Mouse (Mus musculus): ENCODE measurements at regions not wholly inside any gene's neighbourhood (a gene's known extent, or its start where the extent isn't known, plus 50 kb on each side); places are given as distances from the start of the nearest gene placed in this dataset.

DNA sequence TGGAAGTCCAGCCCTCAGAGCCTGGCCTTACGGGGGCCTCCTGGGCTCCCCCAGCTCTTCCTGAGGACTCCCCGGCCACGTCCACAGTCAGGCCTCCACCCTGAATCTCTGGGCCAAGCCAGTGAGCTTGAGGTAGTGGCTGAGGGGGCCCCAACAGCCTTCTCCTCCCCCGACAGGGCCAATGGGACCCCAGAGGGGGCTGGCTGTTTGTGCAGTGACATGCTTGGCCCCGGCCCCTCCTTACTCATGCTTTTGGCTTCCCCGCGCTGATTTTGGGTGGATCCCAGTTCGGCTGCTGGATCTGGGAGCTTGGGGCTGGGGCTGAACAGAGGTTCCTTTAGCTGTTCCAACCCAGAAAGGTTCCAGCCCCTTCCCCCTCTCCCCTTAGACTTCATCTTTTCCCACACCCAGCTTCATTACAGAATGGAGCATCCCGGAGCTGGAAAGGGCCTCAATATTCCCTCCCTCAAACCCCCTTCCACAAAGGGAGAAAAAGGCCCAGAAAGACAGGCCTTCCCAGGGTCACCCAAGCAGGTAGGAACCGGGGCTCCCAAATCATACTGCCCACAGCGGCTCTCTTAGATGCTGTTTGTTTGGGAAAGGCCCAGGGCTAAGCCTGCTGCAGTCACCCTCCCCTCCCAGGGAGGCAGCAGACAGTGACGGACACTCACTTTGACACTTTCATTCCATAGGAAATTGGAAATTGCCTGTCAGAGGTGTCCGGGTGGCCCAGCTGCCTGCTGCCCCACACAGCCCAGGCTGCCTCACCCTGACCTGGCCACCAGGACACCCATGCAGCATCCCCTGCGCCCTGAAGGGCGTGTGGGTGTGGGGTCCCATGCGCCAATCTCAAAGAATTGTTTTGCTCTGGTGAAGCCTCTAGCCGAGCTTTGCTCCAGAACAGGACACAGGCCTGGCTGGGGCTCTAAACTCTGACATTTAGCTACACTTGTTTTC is 133.7 kb downstream of the Fgf18 start:
- no peaks in the 10 kb centered on the region for H3K36me3 ChIP-seq (ENCODE audit: control insufficient read depth, insufficient read depth, low read length)
- H3K27me3 ChIP-seq (ENCODE audit: control insufficient read depth, insufficient read depth, low read length): no peaks in the 10 kb centered on the region
- WGBS: 72% methylated on average over 17 of the region's 17 CpGs
- H3K4me3 ChIP-seq (ENCODE audit: low read depth, low read length): no peak overlapping the region
- no peaks in the 10 kb centered on the region for H3K4me1 ChIP-seq (ENCODE audit: control insufficient read depth, insufficient read depth, insufficient read length, low read length)
- no peak overlapping the region for H3K27ac ChIP-seq (ENCODE audit: insufficient read depth, low read depth, low read length)
- TF ChIP-seq POLR2A (IDR thresholded peaks at IDR 0.05; ENCODE audit: low read depth, low read length) (no peak), CTCF (IDR thresholded peaks at IDR 0.05; ENCODE audit: extremely low read depth, insufficient read length, insufficient replicate concordance, low read depth, low read length) (no peak)

DNA sequence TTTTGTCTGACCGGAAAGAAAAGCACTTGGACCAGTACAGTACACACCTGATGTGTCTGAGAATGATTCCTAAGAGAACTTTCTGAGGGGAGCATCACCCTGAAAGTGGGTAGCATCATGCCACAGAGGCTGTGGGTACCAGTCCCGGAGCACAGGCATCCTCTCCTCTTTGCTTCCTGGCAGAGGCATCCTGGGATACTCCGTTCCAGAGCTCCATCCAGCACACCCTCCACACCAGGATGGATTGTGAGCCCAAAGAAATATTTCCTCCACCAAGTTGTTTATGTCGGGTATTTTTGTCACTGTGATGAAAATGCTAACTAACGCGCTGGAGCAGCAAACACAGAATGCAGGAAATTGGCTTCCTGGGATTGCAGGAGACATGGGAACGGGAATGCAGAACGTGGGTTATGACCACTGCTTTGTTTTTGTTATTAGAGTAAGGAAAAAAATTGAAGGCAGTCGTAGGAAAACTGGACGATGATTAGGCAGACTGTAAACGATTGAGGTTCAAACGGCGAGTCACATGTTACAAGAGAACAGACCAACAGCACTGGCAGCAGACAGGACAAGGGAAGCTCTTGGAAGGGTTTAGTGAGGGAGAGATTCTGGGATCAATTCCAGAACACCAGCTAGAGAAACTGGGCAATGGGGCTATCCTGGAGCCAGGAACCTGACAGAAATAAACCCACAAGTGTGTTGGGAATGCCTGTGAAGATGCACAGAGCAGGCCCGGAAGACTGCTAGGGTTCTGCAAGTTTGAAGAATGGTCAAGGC is 134.6 kb downstream of the Fgf18 start:
- no peak for TF ChIP-seq CTCF (IDR thresholded peaks at IDR 0.05; ENCODE audit: extremely low read depth, insufficient read length, insufficient replicate concordance, low read depth, low read length)
- no peak for TF ChIP-seq POLR2A (IDR thresholded peaks at IDR 0.05; ENCODE audit: low read depth, low read length)
- H3K27ac ChIP-seq (ENCODE audit: insufficient read depth, low read depth, low read length): no peak overlapping the region

DNA sequence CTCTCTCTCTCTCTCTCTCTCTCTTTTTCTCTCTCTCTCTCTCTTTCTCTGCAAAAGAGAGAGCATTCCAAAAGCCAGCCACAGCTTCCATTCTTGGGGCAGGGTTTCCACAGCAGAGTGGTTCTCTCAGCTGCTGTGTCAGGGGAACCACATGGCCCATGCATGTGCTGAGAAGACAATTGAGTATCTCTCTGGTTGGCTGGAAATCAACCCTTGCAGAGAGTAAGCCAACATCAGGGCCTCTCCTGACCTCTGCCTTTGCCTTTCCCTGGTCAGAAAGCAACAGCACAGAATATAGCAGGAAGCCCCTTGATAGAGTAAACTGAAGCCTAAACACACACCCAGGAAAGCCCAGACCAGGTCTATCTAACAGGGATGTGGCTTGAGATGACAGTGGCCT is 138.6 kb downstream of the Fgf18 start:
- no peak overlapping the region for H3K27ac ChIP-seq (ENCODE audit: insufficient read depth, low read depth, low read length)
- H3K27me3 ChIP-seq (ENCODE audit: control insufficient read depth, insufficient read depth, low read length): no peaks in the 10 kb centered on the region
- H3K4me3 ChIP-seq (ENCODE audit: low read depth, low read length): no peak overlapping the region
- no peaks in the 10 kb centered on the region for H3K36me3 ChIP-seq (ENCODE audit: control insufficient read depth, insufficient read depth, low read length)
- H3K4me1 ChIP-seq (ENCODE audit: control insufficient read depth, insufficient read depth, insufficient read length, low read length): no peaks in the 10 kb centered on the region
- TF ChIP-seq POLR2A (IDR thresholded peaks at IDR 0.05; ENCODE audit: low read depth, low read length): no peak
- TF ChIP-seq CTCF (IDR thresholded peaks at IDR 0.05; ENCODE audit: extremely low read depth, insufficient read length, insufficient replicate concordance, low read depth, low read length): no peak

More for the DNA sequence above, 134.6 kb downstream of the Fgf18 start:
- WGBS: 64% methylated on average over 14 of the region's 14 CpGs
- H3K4me3 ChIP-seq (ENCODE audit: low read depth, low read length): no peak overlapping the region
- H3K36me3 ChIP-seq (ENCODE audit: control insufficient read depth, insufficient read depth, low read length): no peaks in the 10 kb centered on the region
- H3K4me1 ChIP-seq (ENCODE audit: control insufficient read depth, insufficient read depth, insufficient read length, low read length): no peaks in the 10 kb centered on the region
- H3K27me3 ChIP-seq (ENCODE audit: control insufficient read depth, insufficient read depth, low read length): no peaks in the 10 kb centered on the region

DNA sequence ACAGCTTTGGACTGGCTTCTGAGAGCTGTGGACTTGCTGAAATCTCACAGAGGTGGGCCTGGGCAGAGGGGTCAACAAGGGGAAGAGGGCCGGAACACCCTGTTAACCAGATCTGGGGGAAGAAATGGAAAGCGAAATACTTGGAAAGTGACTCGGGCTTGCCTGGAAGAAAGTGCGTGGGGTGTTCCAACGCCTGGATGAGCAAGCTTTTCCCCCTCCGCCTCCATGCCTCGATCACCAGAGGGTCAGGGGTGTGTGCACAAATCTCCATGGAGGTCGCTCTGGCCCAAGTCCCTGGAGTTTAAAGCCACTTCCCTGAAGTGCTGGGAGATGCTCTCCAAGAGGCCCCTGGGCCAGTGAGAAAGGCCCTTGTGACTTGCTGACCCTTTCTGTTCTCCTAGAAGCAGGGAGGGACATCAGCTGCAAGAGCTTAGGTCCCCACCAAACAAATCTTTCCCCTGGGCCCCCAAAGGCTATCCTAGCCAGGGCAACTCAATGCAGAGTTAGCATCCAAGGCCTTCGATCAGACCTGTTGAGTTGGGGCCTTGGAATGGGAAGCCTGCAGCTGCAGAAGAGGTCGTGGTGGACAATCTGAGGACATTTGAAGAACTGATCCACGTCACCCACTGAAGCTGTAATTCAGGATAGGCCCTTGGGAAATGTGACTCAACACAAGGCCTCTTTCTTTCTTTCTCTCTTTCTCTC is 139.2 kb downstream of the Fgf18 start:
- 0 out of 2 replicates have a peak overlapping the region, but pooled peaks have one; percentile 25 for H3K27ac ChIP-seq (ENCODE audit: insufficient read depth, low read depth, low read length)
- TF ChIP-seq CTCF (IDR thresholded peaks at IDR 0.05; ENCODE audit: extremely low read depth, insufficient read length, insufficient replicate concordance, low read depth, low read length) (no peak), POLR2A (IDR thresholded peaks at IDR 0.05; ENCODE audit: low read depth, low read length) (no peak)
- no peaks in the 10 kb centered on the region for H3K4me1 ChIP-seq (ENCODE audit: control insufficient read depth, insufficient read depth, insufficient read length, low read length)
- no peaks in the 10 kb centered on the region for H3K27me3 ChIP-seq (ENCODE audit: control insufficient read depth, insufficient read depth, low read length)
- H3K4me3 ChIP-seq (ENCODE audit: low read depth, low read length): no peak overlapping the region
- no peaks in the 10 kb centered on the region for H3K36me3 ChIP-seq (ENCODE audit: control insufficient read depth, insufficient read depth, low read length)
- WGBS: 81% methylated on average over 11 of the region's 11 CpGs

DNA sequence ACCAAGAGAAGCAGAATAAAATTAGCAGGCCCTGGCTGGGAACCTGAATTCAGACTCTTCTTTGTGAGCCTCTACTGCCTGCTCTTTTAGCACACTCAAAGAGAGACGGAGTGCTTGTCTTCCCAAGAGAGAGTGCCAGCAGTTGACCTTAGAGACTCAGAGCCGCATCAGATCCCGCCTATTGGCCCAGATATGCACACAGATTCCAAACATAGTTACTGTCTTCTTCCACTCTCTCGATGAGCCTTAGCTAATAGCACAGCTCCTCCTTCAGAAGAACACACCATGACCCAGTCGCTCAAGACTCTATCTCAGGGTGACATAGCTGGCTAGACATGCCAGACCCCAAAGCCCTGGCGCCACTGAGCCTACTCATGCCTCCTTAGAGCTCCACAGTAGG is 139.8 kb downstream of the Fgf18 start:
- no peaks in the 10 kb centered on the region for H3K27me3 ChIP-seq (ENCODE audit: control insufficient read depth, insufficient read depth, low read length)
- H3K4me1 ChIP-seq (ENCODE audit: control insufficient read depth, insufficient read depth, insufficient read length, low read length): no peaks in the 10 kb centered on the region
- TF ChIP-seq POLR2A (IDR thresholded peaks at IDR 0.05; ENCODE audit: low read depth, low read length) (no peak), CTCF (IDR thresholded peaks at IDR 0.05; ENCODE audit: extremely low read depth, insufficient read length, insufficient replicate concordance, low read depth, low read length) (no peak)
- H3K36me3 ChIP-seq (ENCODE audit: control insufficient read depth, insufficient read depth, low read length): no peaks in the 10 kb centered on the region
- 0 out of 2 replicates have a peak overlapping the region, but pooled peaks have one; percentile 25 for H3K27ac ChIP-seq (ENCODE audit: insufficient read depth, low read depth, low read length)
- WGBS: 70% methylated on average over 6 of the region's 6 CpGs
- no peak overlapping the region for H3K4me3 ChIP-seq (ENCODE audit: low read depth, low read length)

DNA sequence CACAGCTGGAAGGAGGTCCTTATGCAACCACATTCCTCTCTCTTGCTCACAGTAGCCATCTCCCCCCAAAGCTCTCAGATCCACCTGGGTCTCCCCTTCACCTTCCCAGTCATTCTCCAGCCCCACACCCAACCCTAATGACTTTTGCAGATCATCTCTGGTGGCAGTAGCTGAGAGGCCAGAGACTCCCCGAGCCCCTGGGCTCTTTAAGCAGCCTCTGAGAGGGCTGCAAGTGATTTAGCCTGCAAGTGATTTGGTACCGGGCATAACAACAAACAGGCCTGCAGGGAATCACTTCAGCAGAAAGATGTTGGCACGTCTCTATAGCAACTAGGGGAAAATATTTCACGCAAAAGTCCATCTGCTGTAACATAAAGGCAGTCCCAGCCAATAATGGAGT is 142.0 kb downstream of the Fgf18 start:
- no peak overlapping the region for H3K27ac ChIP-seq (ENCODE audit: insufficient read depth, low read depth, low read length)
- TF ChIP-seq CTCF (IDR thresholded peaks at IDR 0.05; ENCODE audit: extremely low read depth, insufficient read length, insufficient replicate concordance, low read depth, low read length) (no peak), POLR2A (IDR thresholded peaks at IDR 0.05; ENCODE audit: low read depth, low read length) (no peak)
- no peaks in the 10 kb centered on the region for H3K36me3 ChIP-seq (ENCODE audit: control insufficient read depth, insufficient read depth, low read length)
- no peaks in the 10 kb centered on the region for H3K27me3 ChIP-seq (ENCODE audit: control insufficient read depth, insufficient read depth, low read length)
- WGBS: 59% methylated on average over 4 of the region's 4 CpGs
- no peaks in the 10 kb centered on the region for H3K4me1 ChIP-seq (ENCODE audit: control insufficient read depth, insufficient read depth, insufficient read length, low read length)
- H3K4me3 ChIP-seq (ENCODE audit: low read depth, low read length): no peak overlapping the region

All from small intestine, adult 2 months (tissue).